ENCODE assay signal across 30 mouse cellular contexts in genomic region chr14:122687398-122687797, GRCm38 (mm10).
DNase-seq lines count a peak whose midpoint lies in the region; ATAC-seq lines count a peak whose summit lies in the region.
"Had no signal": no experiment of that assay in that cellular context is flagged by ENCODE, and none has a peak within 500 bp of the region (broad histone marks: within the 10 kb centered on the region; RNA-seq: fewer than 3 reads in every experiment).

No protein-coding gene starts in this region.

- no peak overlapping the region for H3K9ac ChIP-seq in forebrain, embryonic 14.5 days (ENCODE audit: low read length)
- H3K9ac ChIP-seq in forebrain, embryonic 11.5 days (ENCODE audit: low read length): no peak overlapping the region
- H3K9ac ChIP-seq: forebrain, embryonic 15.5 days; heart, embryonic 13.5 days; liver, embryonic 12.5 days; liver, postnatal 0 days; neural tube, embryonic 13.5 days had no signal

- H3K4me3 ChIP-seq in forebrain, embryonic 14.5 days (ENCODE audit: low read depth, low read length): no peak overlapping the region
- no peak overlapping the region for H3K4me3 ChIP-seq in forebrain, embryonic 11.5 days (ENCODE audit: low read depth, low read length)
- H3K4me3 ChIP-seq: erythroblast, embryonic 14.5 days; forebrain, embryonic 15.5 days; gastrocnemius, adult 2 months; heart, embryonic 13.5 days; left cerebral cortex, adult 2 months; liver, embryonic 12.5 days; megakaryocyte, embryonic 14.5 days; neural tube, embryonic 13.5 days had no signal

- ATAC-seq in forebrain, embryonic 14.5 days: no peak
- ATAC-seq in forebrain, embryonic 11.5 days (replicated peaks; ENCODE audit: low FRiP score): no peak
- ATAC-seq in erythroid progenitor cell, adult 5-6 weeks (replicated peaks; ENCODE audit: low FRiP score, poor library complexity, severe bottlenecking): 0 out of 2 replicates have a peak, but pooled peaks have one; percentile 30
- ATAC-seq: forebrain, embryonic 15.5 days; intestine, embryonic 16.5 days; liver, embryonic 12.5 days; liver, postnatal 0 days; Patski had no signal

- no peaks in the 10 kb centered on the region for H3K36me3 ChIP-seq in forebrain, embryonic 14.5 days (ENCODE audit: control insufficient read depth, insufficient read depth, low read length)
- H3K36me3 ChIP-seq in forebrain, embryonic 11.5 days (ENCODE audit: control insufficient read depth, insufficient read depth, low read length): no peaks in the 10 kb centered on the region
- H3K36me3 ChIP-seq: forebrain, embryonic 15.5 days; heart, embryonic 13.5 days; liver, embryonic 12.5 days had no signal

- H3K9me3 ChIP-seq in forebrain, embryonic 14.5 days (replicated peaks; ENCODE audit: control insufficient read depth, low read length): no peaks in the 10 kb centered on the region
- no peaks in the 10 kb centered on the region for H3K9me3 ChIP-seq in forebrain, embryonic 11.5 days (ENCODE audit: control insufficient read depth, low read length)
- H3K9me3 ChIP-seq: forebrain, embryonic 15.5 days; heart, embryonic 13.5 days; liver, embryonic 12.5 days; neural tube, embryonic 13.5 days had no signal

- intact Hi-C loops in left cerebral cortex, postnatal 4 days (cut with DNase I): no loop called here

- DNase-seq in forebrain, embryonic 14.5 days (ENCODE audit: low spot score): peak; percentile 13
- DNase-seq in forebrain, embryonic 11.5 days (ENCODE audit: low spot score): no peak
- DNase-seq in left cerebral cortex, postnatal 4 days: peak; percentile 9
- DNase-seq in left cerebral cortex, adult 9 months (ENCODE audit: low spot score in 2 of 2): no peak
- peak; percentile 70 for DNase-seq in retina, embryonic 14.5 days (ENCODE audit: low spot score)
- DNase-seq in kidney, postnatal 10 days: no peak
- DNase-seq: adrenal gland, postnatal 14 days; cerebellum, adult 11-12 months; cerebellum, adult 9-11 months; embryo, embryonic 11 days; gastrocnemius, adult 2 months; gastrocnemius, postnatal 36 days; heart, adult 18-20 months; kidney, adult 8-10 months; kidney, postnatal 14 days; layer of hippocampus, adult 9-11 months; liver, postnatal 0 days; lung, postnatal 4 days; right cerebral cortex, postnatal 14 days; thymus, postnatal 4 days had no signal

- peaks cover 3% of the 10 kb centered on the region; the same call in 1 of the 2 replicates for H3K4me1 ChIP-seq in forebrain, embryonic 14.5 days (ENCODE audit: control insufficient read depth, insufficient read depth, low read length)
- H3K4me1 ChIP-seq in forebrain, embryonic 11.5 days (replicated peaks; ENCODE audit: control insufficient read depth, insufficient read depth, low read length): no peaks in the 10 kb centered on the region

- no peak overlapping the region for H3K4me2 ChIP-seq in forebrain, embryonic 14.5 days (ENCODE audit: low read length)
- no peak overlapping the region for H3K4me2 ChIP-seq in forebrain, embryonic 11.5 days (ENCODE audit: low read depth, low read length, severe bottlenecking)
- H3K4me2 ChIP-seq: forebrain, embryonic 15.5 days; heart, embryonic 13.5 days; liver, embryonic 12.5 days; neural tube, embryonic 13.5 days had no signal

- no peak overlapping the region for H3K27ac ChIP-seq in forebrain, embryonic 14.5 days (ENCODE audit: low read depth, low read length)
- H3K27ac ChIP-seq in forebrain, embryonic 11.5 days (ENCODE audit: low read depth, low read length): no peak overlapping the region
- H3K27ac ChIP-seq: forebrain, embryonic 15.5 days; gastrocnemius, adult 2 months; heart, embryonic 13.5 days; left cerebral cortex, adult 2 months; liver, embryonic 12.5 days; neural tube, embryonic 13.5 days had no signal

- WGBS in forebrain, embryonic 14.5 days: 57% methylated on average over 7 of the region's 7 CpGs
- 63% methylated on average over 7 of the region's 7 CpGs for WGBS in forebrain, embryonic 11.5 days

- no peaks in the 10 kb centered on the region for H3K27me3 ChIP-seq in forebrain, embryonic 14.5 days (replicated peaks; ENCODE audit: control insufficient read depth, insufficient read depth, low read length)
- H3K27me3 ChIP-seq in forebrain, embryonic 11.5 days (ENCODE audit: control insufficient read depth, insufficient read depth, low read length): no peaks in the 10 kb centered on the region
- H3K27me3 ChIP-seq: forebrain, embryonic 15.5 days; heart, embryonic 13.5 days; liver, embryonic 12.5 days; megakaryocyte, embryonic 14.5 days; neural tube, embryonic 13.5 days; Patski had no signal

Comparison
In these comparisons a context has a peak if more than half of its experiments do, and no peak if none do; other contexts are left out.
1. DNase-seq: peak in forebrain, embryonic 14.5 days (single experiment), left cerebral cortex, postnatal 4 days (single experiment) and retina, embryonic 14.5 days (single experiment); none in forebrain, embryonic 11.5 days (single experiment), left cerebral cortex, adult 9 months (0 of 2) and kidney, postnatal 10 days (single experiment).